Mouse (Mus musculus): Measurements from ENCODE around the gene Senp3.
A peak's percentile ranks its signal among the peaks of the same experiment; 100 is the strongest.

- TF ChIP-seq CTCF (IDR thresholded peaks at IDR 0.05; ENCODE audit: low read depth) (no peak), EP300 (IDR thresholded peaks at IDR 0.05; ENCODE audit: low read depth) (peak; percentile 43)
Measured at GRCm38 (mm10) chr11:69709554-69710446, 27.9 kb upstream of the Senp3 start.
